Mouse (Mus musculus) c-Kit-positive CD71-negative TER-119-negative erythroid progenitor cells, embryonic 14.5 days (primary cell): ENCODE measurements around the gene Aqp7.

ENCODE experiments used
- DNase-seq: peaks from one replicate; pipeline ENCODE4 v3.0.0-alpha.2; 2013; ENCODE audit warnings: low read depth

Gene Aqp7

DNA sequence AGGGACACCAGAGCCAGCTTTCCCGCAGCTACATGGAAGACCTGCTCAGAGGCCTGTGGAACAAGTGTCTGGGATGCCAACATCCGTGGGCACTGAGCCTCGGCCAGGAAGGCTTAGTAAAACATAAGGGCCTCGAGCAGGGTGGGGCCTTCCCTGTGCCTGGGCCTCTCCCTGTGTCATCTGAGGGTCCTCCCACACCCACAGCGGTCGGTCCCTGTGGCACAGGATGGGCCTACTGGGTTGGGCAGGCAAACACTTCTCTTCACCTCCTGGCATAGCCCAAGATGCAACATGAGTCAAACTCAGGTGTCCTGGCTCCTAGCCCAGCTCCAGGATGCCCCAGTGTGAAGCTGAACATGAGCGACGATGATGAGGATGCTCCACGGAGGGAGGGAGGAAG lies 9.4 kb upstream of the Aqp7 start:
- DNase-seq, result no peak

DNA sequence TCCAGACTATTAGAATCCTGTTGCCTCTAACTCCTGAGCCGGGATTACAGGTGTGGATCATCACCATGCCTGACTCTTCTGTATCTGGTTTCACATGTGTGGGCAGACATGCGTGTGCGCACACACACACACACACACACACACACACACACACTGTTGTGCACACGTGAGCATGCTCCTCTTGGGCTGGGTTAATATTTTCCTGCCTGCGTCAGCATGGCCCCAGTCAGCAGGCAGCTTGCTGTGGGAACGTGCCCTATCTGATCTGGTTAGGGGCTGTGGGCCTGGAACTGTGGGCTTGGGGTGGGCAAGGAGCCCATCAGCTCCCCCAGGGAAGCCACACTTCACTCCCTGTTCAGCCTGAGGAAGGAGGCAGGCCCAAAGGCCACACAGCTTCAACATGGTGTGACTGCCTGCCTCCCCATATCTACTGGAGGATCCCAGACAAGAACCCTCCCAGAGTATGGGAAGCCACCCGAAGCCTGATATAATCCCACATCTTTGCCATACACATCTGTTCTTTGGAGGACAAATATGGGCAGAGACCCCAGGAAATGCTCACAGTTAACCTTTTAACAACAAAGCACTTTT lies 8.9 kb upstream of the Aqp7 start:
- DNase-seq, result no peak

DNA sequence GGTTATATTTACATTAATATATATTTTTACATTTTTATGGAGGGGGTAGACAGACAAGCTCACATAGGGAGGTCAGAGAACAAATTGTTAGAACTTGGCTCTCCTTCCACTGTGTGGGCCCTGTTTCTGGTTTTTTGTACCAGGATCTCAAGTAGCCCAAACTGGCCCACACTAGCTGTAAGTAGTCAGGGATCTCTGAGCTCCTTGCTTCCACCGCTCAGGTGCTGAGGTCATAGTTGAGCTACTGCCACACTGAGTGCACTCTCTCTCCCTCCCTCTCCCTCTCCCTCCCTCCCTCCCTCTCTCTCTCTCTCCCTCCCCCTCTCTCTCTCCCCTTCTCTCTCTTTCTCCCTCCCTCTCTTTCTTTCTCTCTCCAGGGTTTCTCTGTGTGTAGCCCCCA lies 8.3 kb upstream of the Aqp7 start:
- DNase-seq, result no peak

DNA sequence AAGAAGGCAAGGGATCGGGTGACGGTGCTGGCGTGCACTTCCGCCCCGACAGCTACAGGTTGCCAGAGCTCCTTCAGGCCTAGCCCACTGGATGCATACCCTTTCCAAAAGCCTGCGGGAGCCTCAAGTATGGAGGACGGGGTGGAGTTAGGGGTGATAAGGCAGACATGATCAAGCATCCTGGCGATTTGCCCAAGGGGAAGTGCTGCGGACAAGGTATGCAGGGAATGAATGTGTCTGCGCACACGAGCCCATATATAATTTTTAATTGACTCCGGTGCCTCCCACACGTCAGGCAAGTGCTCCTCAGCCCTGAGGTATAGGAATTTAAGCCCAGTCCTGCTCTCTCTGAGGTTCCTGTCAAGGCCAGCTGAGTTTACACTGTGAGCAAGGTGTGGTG lies 7.2 kb upstream of the Aqp7 start:
- DNase-seq, result no peak

GRCm38 (mm10) chr4:41051781-41052180 lies 3.8 kb upstream of the Aqp7 start:
- no peak for DNase-seq

GRCm38 (mm10) chr4:41050726-41051675 lies 3.1 kb upstream of the Aqp7 start:
- peak; percentile 81 for DNase-seq

DNA sequence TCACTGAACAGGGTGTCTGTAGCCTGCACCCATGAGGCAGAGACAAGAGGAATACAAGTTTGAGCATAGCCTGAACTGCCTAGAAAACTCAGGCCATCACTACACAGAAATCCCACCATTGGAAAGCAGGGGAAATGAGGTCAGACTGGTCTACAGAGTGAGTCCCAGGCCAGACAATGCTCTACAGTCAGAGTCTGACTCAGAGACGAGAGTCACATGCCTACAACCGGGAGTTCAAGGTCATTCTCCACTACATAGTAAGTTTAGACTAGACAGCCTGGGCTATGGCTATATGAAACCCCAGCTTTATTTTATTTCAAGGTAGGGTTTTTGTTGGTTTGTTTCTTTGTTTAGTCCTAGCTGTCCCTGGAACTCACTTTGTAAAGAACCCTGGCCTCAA lies 987 bp upstream of the Aqp7 start:
- DNase-seq, result no peak

- DNase-seq, result no peak
Measured at GRCm38 (mm10) chr4:41046254-41046795, 1.6 kb downstream of the Aqp7 start.

GRCm38 (mm10) chr4:41045288-41045687 lies 2.7 kb downstream of the Aqp7 start:
- DNase-seq, result no peak

GRCm38 (mm10) chr4:41043961-41044360 lies 4.0 kb downstream of the Aqp7 start:
- DNase-seq, result no peak

GRCm38 (mm10) chr4:41042880-41043279 lies 5.1 kb downstream of the Aqp7 start:
- DNase-seq, result no peak

DNA sequence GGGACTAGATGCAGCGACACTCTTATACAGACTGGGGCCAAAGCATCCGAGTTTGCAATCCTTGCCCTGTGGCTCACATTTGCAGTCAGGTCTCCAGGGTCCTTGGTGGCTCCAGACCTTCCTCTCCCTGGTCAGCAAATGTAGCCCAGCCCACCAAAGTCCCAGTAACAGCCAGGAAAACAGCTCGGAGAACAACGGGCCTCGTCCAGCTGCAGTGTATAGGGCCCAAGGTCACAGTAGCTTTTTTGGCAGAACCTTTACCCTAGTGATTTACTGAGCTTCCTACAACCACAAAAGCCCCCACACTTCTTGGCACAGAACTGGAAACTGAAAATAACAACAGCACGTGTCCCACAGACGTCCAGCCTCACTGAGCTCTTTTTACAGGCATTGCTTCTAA lies 7.0 kb downstream of the Aqp7 start:
- DNase-seq, result no peak

- DNase-seq, result no peak
Measured at GRCm38 (mm10) chr4:41037942-41038341, 10.0 kb downstream of the Aqp7 start.

GRCm38 (mm10) chr4:41031242-41031641 lies 16.7 kb downstream of the Aqp7 start:
- no peak for DNase-seq

GRCm38 (mm10) chr4:41029372-41029771 lies 18.6 kb downstream of the Aqp7 start:
- no peak for DNase-seq

DNA sequence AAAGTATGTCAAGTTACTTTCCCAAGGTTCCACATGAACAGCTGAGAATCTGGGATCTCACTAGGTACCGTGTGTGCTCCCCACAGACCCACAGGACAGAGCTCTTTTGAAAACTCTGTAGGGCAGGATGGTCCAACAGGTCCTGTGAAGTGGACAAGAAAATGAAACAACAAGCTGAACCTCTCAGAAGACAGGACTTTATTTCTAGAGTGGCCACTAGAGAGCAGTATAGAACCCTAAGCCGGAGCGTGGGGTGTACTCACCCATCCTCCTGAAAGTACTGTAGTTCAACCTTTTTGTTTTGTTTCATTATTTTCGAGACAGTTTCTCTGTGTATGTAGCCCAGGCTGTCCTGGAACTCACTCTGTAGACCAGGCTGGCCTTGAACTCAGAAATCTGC lies 19.7 kb downstream of the Aqp7 start:
- DNase-seq, result peak; percentile 31

DNA sequence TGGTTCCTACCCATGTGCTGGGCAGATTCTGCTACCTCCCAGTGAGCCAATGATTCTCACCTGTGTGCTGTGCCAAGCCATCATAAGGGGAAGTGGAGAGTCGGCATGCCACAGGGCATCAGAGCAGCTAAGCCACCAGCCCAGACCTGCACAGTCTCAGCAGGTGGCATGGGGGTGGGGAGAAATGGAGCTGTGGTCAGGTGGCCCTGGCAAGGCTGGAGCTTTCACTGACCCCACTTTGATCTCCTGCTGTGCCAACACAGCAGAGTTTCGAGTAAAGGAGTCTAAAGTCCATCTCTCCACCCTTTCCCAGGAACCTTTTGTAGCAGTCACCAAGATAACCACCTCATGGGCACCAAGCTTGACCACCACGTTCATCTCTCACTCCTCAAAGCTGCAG lies 20.1 kb downstream of the Aqp7 start:
- DNase-seq, result no peak

- peak; percentile 29 for DNase-seq
Measured at GRCm38 (mm10) chr4:41026086-41026787, 21.7 kb downstream of the Aqp7 start.

DNA sequence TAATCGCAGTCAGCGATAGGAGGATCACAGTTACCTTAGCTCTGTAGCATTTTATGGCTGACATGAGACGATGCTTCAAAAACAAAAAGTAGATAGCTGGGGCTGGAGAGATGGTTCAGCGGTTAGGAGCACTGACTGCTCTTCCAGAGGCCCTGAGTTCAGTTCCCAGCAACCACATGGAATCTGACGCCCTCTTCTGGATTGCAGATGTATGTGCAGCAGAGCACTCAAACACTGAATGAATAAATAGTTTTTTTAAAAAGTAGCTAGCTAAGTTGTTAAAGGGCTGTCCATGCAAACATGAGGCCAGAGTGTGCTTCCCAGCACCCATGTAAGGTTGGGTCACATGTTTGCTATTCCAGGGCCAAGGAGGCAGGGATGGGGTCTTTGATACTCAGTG lies 26.8 kb downstream of the Aqp7 start:
- no peak for DNase-seq

DNA sequence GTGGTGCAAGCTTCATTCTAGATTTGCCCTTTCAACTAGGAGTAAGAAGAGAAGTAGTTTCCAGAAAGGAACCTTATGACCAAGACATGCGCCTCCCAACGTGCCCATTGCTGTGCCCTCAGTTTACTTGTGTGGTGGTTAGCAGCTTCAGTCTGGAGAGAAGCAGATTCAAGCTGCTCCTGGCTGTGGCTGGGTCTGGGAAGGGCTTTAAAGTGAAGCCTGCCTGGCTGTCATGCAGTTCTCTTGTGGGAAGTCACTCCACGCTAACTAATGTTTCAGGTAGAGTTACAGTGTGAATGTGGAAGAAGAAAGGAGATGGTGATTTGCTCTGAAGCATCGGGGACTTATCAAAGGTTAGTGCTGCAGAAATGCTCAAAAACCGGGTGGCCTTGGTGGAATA lies 32.1 kb downstream of the Aqp7 start:
- DNase-seq, result no peak

GRCm38 (mm10) chr4:41013351-41013750 lies 34.6 kb downstream of the Aqp7 start:
- DNase-seq, result no peak

- DNase-seq, result no peak
Measured at GRCm38 (mm10) chr4:41000842-41001639, 46.9 kb downstream of the Aqp7 start.
